Mouse (Mus musculus) heart, embryonic 14.5 days (tissue): ENCODE data around the gene Plekhg5. TPM values are rescaled to one million over a fixed set of nuclear protein-coding genes. Genes with fewer than 3 reads are reported as not detected.
A peak's percentile ranks its signal among the peaks of the same experiment; 100 is the strongest.
"Not testable (repeated sequence)": the region's sequence is repeated elsewhere in the genome, so short reads cannot be mapped to it uniquely, and the experiment has no call there.

Source experiments
- ATAC-seq: fragments of 200-750 bp; cut with Nextera tagmentation; 2 replicates; pipeline ENCODE4 v1.8.0; 2017; ENCODE audit warnings: low read depth, moderate TSS enrichment; ENCODE audit not compliant: insufficient number of reproducible peaks, insufficient read depth, low FRiP score
- H3K27ac ChIP-seq, 2 experiments: fragments of 200-500 bp in 1 of 2; fragments of 300-500 bp in 1 of 2; sonication (generic) in 1 of 2; replicated peaks in 1 of 2; 2 replicates each; pipeline ENCODE4 v1.5.1; 2012 to 2014; ENCODE audit warnings: low read depth in 2 of 2, low read length in 2 of 2, control low read depth in 1 of 2, mild to moderate bottlenecking in 1 of 2, mixed read lengths in 1 of 2; ENCODE audit not compliant: control insufficient read depth in 1 of 2, insufficient read depth in 1 of 2
- H3K27me3 ChIP-seq: fragments of 300-500 bp; sonication (generic); 2 replicates; pipeline ENCODE4 v1.6.1; 2014; ENCODE audit warnings: mild to moderate bottlenecking, low read length, control low read depth; ENCODE audit not compliant: control insufficient read depth, insufficient read depth
- H3K36me3 ChIP-seq: fragments of 300-500 bp; sonication (generic); 2 replicates; pipeline ENCODE4 v1.6.1; 2014; ENCODE audit warnings: mild to moderate bottlenecking, control low read depth, low read length, mixed read lengths; ENCODE audit not compliant: control insufficient read depth, insufficient read depth
- H3K4me1 ChIP-seq, 2 experiments: fragments of 200-500 bp in 1 of 2; fragments of 300-500 bp in 1 of 2; sonication (generic) in 1 of 2; 2 replicates each; pipeline ENCODE4 v1.6.1; 2012 to 2014; ENCODE audit warnings: low read length in 2 of 2, control low read depth in 1 of 2, mixed read lengths in 1 of 2; ENCODE audit not compliant: control insufficient read depth in 2 of 2, insufficient read depth in 2 of 2
- H3K4me2 ChIP-seq: fragments of 300-500 bp; sonication (generic); 2 replicates; pipeline ENCODE4 v1.6.1; 2014; ENCODE audit warnings: mild to moderate bottlenecking, low read length
- H3K4me3 ChIP-seq, 2 experiments: fragments of 200-500 bp in 1 of 2; fragments of 300-500 bp in 1 of 2; sonication (generic) in 1 of 2; 2 replicates each; pipeline ENCODE4 v1.5.1; 2012 to 2014; ENCODE audit warnings: low read length in 2 of 2, mild to moderate bottlenecking in 2 of 2, control low read depth in 1 of 2, low read depth in 1 of 2, moderate library complexity in 1 of 2; ENCODE audit not compliant: control insufficient read depth in 1 of 2, insufficient read depth in 1 of 2
- H3K9ac ChIP-seq: fragments of 300-500 bp; sonication (generic); 2 replicates; pipeline ENCODE4 v1.6.1; 2014; ENCODE audit warnings: mild to moderate bottlenecking, low read length
- H3K9me3 ChIP-seq: fragments of 300-500 bp; sonication (generic); 2 replicates; pipeline ENCODE4 v1.6.1; 2016; ENCODE audit warnings: low read length, control low read depth; ENCODE audit not compliant: control insufficient read depth
- WGBS: fragments of 180-500 bp; shearing (Covaris S2); extraction: QIAGEN DNeasy Blood & Tissue Kit; methylation state at CpG from one replicate; pipeline ENCODE4 v1.1.7; 2014; 5-methylcytosine and 5-hydroxymethylcytosine counted together
- polyA plus RNA-seq: library from polyadenylated mRNA; unstranded; fragments of >200 nt; fragmentation: Nextera tagmentation; extraction: Ambion mirVana; gene quantifications from 2 replicates; pipeline ENCODE4 v1.2.1, GENCODE M21; 2014

Gene Plekhg5
- polyA plus RNA-seq, 1 experiment from 2014 or later: 8.6 TPM

DNA sequence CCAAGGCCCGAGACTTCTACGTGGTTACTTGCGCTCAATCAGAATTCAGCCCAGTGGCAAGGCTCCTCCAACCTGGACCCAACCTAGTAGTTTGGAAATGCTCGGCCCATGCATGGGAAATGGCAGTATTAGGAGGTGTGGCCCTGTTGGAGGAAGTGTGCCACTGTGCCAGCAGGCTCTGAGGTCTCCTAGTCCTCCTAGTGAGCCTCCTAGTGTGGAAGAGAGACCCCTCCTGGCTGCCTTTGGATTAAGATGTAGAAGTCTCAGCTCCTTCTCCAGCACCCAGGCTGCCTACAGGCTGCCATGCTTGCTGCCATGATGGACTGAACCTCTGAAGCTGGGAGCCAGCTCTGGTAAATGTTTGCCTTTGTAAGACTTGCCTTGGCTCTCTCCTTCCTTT lies 42.3 kb upstream of the Plekhg5 start:
- ATAC-seq: no peak
- Histone ChIP-seq H3K9me3 (no peaks in the 10 kb centered on the region), H3K4me2 (no peak overlapping the region), H3K36me3 (peaks cover 4% of the 10 kb centered on the region; the same call in 1 of the 2 replicates), H3K27me3 (0 out of 2 replicates have a peak, but pooled peaks cover 4% of the 10 kb centered on the region), H3K4me3 (no peak overlapping the region), H3K9ac (no peak overlapping the region), H3K27ac (no peak overlapping the region), H3K4me1 (peaks cover 20 to 30% of the 10 kb centered on the region in 2 experiments)
- 74% methylated on average over 4 of the region's 4 CpGs for WGBS

DNA sequence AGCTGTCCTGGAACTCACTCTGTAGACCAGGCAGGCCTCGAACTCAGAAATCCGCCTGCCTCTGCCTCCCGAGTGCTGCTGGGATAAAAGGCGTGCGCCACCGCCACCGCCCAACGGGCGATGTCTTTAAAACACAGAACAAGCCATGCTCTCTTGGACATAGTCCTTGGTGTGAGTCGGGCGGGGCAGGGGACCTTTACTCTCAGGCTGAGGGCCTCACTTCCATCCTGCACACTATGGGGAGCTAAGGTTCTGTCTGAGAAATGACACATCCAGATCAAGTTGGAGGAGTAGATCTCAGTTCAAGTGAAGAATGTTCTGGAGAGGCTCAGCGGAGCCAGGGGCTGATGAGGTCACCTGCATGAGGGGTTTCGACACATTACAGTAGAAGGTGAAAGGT lies 39.4 kb upstream of the Plekhg5 start:
- ATAC-seq: no peak
- H3K4me2 ChIP-seq: no peak overlapping the region
- 0 out of 2 replicates have a peak, but pooled peaks cover 4% of the 10 kb centered on the region for H3K27me3 ChIP-seq
- no peaks in the 10 kb centered on the region for H3K36me3 ChIP-seq
- H3K4me1 ChIP-seq: peaks cover 5 to 9% of the 10 kb centered on the region in 2 experiments; a peak in 3 of 4 replicates
- no peaks in the 10 kb centered on the region for H3K9me3 ChIP-seq
- WGBS: 88% methylated on average over 13 of the region's 13 CpGs
- no peak overlapping the region for H3K9ac ChIP-seq
- H3K4me3 ChIP-seq: no peak overlapping the region
- no peak overlapping the region for H3K27ac ChIP-seq

DNA sequence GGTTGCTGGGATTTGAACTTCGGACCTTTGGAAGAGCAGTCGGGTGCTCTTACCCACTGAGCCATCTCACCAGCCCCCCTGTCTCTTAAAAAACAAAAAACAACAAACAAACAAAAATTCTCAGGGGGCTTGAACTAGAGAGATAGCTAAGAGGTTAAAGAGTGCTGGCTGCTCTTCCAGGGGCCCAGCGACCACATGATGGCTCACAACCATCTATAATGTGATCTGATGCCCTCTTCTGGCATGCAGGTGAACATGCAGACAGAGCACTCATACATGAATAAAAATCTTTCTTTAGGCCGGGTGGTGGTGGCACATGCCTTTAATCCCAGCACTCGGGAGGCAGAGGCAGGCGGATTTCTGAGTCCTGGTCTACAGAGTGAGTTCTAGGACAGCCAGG lies 35.8 kb upstream of the Plekhg5 start:
- not testable (repeated sequence) for H3K4me3 ChIP-seq, H3K27me3 ChIP-seq, ATAC-seq, H3K9me3 ChIP-seq, H3K9ac ChIP-seq, H3K27ac ChIP-seq, H3K4me1 ChIP-seq, H3K4me2 ChIP-seq, H3K36me3 ChIP-seq
- 90% methylated on average over 6 of the region's 6 CpGs for WGBS

DNA sequence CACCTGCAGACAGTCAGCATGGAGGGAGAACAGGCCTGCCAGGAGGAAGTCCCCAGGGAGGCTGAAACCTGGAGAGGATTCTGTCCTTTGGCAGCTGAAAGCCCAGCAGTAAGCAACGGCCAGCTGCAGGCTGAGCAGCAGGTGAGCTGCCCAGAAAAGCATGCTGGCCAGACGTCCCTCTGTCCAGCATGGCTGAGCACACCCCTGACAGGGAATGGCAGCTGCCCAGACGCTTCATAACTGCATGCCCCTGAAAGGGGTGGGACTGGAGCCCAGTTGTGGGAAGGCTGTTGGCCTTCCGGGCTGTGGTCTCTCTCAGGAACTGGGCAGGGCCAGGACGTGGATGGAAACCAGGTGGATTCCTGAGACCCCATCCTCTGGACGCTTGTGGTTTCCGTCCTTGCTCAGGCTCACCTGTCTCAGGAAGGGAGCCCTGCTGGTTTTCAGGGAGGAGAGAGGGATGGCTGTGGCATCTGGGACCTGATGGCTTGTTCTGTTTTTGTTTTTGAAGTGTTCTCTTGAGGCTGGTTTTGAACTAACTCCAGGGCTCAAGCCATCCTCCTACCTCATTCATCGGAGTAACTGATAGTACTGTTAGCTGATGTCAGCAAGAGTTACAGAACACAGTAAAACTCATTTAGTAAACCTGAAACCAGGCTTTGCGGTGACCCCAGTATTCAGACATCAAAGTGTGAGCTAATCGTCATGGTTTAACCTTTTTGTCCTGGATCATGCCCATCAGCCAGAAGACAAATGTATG lies 33.9 kb upstream of the Plekhg5 start, which contains the start of gene Tas1r1:
TSS of gene Tas1r1 (minus strand) at position 344 of the 760 bp plus-strand sequence.
- Histone ChIP-seq H3K9ac (peak within 1 kb of the TSS; percentile 90), H3K4me1 (peaks cover 6 to 8% of the 10 kb centered on the region in 2 experiments), H3K9me3 (no peaks in the 10 kb centered on the region), H3K36me3 (peaks cover 26% of the 10 kb centered on the region), H3K27me3 (no peaks in the 10 kb centered on the region), H3K27ac (0 out of 4 replicates have a peak within 1 kb of the TSS, but pooled peaks of 1 of the 2 experiments have one; percentile 19), H3K4me3 (peak within 1 kb of the TSS; percentile 85 to 92), H3K4me2 (peak within 1 kb of the TSS; percentile 97)
- ATAC-seq: no peak
- 43% methylated on average over 10 of the region's 10 CpGs for WGBS

DNA sequence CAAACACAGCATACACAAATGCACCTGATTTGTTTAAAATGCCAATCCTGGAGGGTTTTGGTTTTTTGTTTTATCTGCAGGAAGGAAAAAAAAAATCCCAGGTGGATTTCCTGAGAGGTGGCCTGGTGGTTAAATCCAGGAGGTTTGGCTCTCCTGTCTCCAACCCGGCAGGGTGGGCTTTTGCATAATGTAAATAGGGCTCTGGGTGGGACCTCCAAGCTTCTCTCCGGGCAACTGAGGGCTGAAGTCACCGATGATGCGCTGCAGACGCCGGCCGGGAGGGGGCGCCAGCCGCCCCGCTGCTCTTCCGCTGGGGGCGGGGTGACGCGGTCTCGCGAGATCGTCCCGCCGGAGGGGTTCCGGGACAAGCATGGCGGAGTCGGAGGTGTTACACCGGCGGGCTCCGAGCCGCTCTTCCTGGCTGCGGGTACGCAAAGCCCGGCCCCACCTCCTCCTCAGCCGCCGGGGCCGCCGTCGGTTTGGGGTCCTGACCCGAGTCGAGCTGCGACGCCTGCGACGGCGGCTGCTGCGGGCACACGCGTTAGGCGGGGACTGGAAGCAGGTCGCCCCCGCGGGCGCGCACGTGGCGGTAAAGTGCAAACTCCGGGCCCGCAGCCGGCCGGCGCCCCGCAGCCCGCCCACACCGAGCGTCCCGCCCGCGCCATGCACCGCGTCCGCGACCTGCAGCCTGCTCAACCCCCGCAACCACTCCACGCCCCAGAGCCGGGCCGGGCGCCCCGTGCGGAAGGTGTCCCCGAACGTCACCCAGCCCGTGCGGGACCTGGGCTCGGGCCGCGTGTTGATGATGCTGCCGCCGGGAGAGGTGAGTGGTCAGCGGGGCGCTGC lies 33.1 kb upstream of the Plekhg5 start, which contains the start of gene Nol9:
TSS of gene Nol9 (plus strand) at position 337 of the 846 bp plus-strand sequence.
- Histone ChIP-seq H3K27ac (0 out of 4 replicates have a peak within 1 kb of the TSS, but pooled peaks of 1 of the 2 experiments have one; percentile 19), H3K36me3 (peaks cover 34% of the 10 kb centered on the region)
- under 1% methylated on average over 79 of the region's 86 CpGs for WGBS

DNA sequence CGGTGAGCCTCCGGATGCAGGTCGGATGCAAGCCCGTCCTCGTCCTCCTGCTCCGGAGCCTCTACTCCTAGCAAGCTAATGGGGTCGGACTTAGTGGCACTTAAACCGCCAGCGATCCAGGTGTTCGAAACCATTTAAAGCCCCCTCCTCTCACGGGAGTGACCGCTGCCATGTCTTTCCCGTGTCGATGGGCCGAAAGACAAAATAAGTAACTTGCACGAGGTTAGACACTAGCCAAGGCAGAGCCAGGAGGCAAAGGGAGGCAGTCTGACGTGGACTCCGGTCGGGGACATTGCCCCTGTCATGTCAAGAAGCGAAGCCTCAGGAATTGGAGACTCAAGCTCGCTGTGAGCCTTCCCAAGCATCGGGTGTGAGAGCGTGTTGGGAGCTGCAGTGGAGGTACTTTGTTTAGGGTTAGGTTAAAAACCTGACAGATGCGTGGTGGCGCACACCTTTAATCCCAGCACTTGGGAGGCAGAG lies 32.4 kb upstream of the Plekhg5 start:
- 2% methylated on average over 25 of the region's 25 CpGs for WGBS
- Histone ChIP-seq H3K9ac (peak overlapping the region; percentile 90), H3K36me3 (peaks cover 40% of the 10 kb centered on the region), H3K4me2 (peak overlapping the region; percentile 97), H3K9me3 (no peaks in the 10 kb centered on the region), H3K27ac (no peak overlapping the region), H3K4me3 (peak overlapping the region; percentile 85 to 92), H3K27me3 (no peaks in the 10 kb centered on the region), H3K4me1 (peaks cover 6 to 8% of the 10 kb centered on the region in 2 experiments)
- ATAC-seq: no peak

More for the DNA sequence above, 33.1 kb upstream of the Plekhg5 start, which contains the start of gene Nol9:
- Histone ChIP-seq H3K4me3 (peak within 1 kb of the TSS; percentile 85 to 92), H3K9me3 (no peaks in the 10 kb centered on the region), H3K4me1 (peaks cover 6 to 8% of the 10 kb centered on the region in 2 experiments), H3K27me3 (no peaks in the 10 kb centered on the region), H3K9ac (peak within 1 kb of the TSS; percentile 90), H3K4me2 (peak within 1 kb of the TSS; percentile 97)
- peak; percentile 68 for ATAC-seq

DNA sequence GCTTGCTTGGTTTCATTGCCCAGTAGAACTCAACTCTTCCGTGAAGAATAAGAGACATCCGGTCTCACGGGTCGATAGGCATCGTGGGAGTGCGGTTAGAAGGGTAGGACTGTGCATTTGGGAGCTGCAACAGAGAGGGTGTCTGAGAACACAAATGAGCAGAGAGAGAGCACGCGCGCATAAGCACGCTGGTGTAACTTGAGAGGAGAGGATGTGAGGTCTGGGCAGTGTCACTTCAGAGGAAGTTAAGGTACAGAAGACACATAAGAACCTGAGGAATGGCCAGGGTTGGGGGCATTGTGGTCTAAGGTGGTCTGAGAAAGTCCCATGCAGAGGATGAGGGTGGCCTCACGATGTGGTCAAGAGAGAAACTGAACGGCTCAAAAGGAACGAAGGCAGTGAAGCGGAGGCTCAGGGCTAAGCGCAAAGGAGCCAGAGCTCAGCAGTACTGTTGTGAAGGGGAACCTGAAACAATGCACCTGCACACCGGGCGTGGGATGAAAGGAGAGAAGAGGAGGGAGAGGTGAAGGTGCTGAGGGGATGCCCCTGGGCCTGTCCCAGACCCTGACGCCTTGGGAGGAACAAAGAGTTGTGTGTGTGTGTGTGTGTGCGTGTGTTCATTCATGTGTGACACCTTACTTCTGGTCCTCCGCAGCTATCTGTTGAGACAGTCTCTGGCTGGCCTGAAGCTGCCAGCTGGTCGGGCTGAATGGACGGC lies 30.2 kb upstream of the Plekhg5 start:
- Histone ChIP-seq H3K4me1 (peaks cover 6 to 8% of the 10 kb centered on the region in 2 experiments), H3K4me3 (no peak overlapping the region), H3K36me3 (peaks cover 61% of the 10 kb centered on the region), H3K27ac (no peak overlapping the region), H3K9me3 (no peaks in the 10 kb centered on the region), H3K4me2 (no peak overlapping the region), H3K27me3 (no peaks in the 10 kb centered on the region), H3K9ac (no peak overlapping the region)
- no peak for ATAC-seq
- 96% methylated on average over 22 of the region's 22 CpGs for WGBS
